In genomic region chr6:91109489-91109888, GRCm38 (mm10) we compare ENCODE assay signal across 19 mouse cellular contexts. TPM values are rescaled to one million over a fixed set of nuclear protein-coding genes. Genes with fewer than 3 reads are reported as not detected.
DNase-seq lines count a peak whose midpoint lies in the region; ATAC-seq and TF ChIP-seq lines count a peak whose summit lies in the region.
"Had no signal": no experiment of that assay in that cellular context is flagged by ENCODE, and none has a peak within 500 bp of the region (broad histone marks: within the 10 kb centered on the region; RNA-seq: fewer than 3 reads in every experiment).

No protein-coding gene starts in this region.

- peaks cover 91% of the 10 kb centered on the region for H3K4me1 ChIP-seq in megakaryocyte, embryonic 14.5 days
- peaks cover 56% of the 10 kb centered on the region for H3K4me1 ChIP-seq in liver, postnatal 0 days (ENCODE audit: insufficient read depth)

- intact Hi-C loops in heart, postnatal 36 days (cut with DNase I) = no loop called here

- ATAC-seq in megakaryocyte, adult 5-6 weeks (ENCODE audit: poor library complexity, severe bottlenecking) = no peak
- no peak for ATAC-seq in liver, postnatal 0 days
- ATAC-seq in cerebellum, adult (ENCODE audit: insufficient number of reproducible peaks, low FRiP score, low TSS enrichment) = no peak
- ATAC-seq: forebrain, embryonic 15.5 days; intestine, postnatal 0 days had no signal

- peaks cover 28% of the 10 kb centered on the region for H3K36me3 ChIP-seq in megakaryocyte, embryonic 14.5 days (replicated peaks; ENCODE audit: low read length)
- no peaks in the 10 kb centered on the region for H3K36me3 ChIP-seq in liver, postnatal 0 days (replicated peaks; ENCODE audit: insufficient read depth, low read length)
- H3K36me3 ChIP-seq: forebrain, embryonic 15.5 days; heart, embryonic 15.5 days; neural tube, embryonic 15.5 days had no signal

- no peak for TF ChIP-seq EP300 in liver, postnatal 0 days (IDR thresholded peaks at IDR 0.05; ENCODE audit: low read depth)

- 0 out of 2 replicates have a peak overlapping the region, but pooled peaks have one; percentile 32 for H3K4me2 ChIP-seq in liver, postnatal 0 days (ENCODE audit: low read depth, low read length)
- H3K4me2 ChIP-seq: forebrain, embryonic 15.5 days; heart, embryonic 15.5 days; lung, embryonic 14.5 days; neural tube, embryonic 15.5 days had no signal

- H3K27ac ChIP-seq in liver, postnatal 0 days (ENCODE audit: low read depth) = peak overlapping the region; percentile 49; the same call in 1 of the 2 replicates
- H3K27ac ChIP-seq: forebrain, embryonic 15.5 days; heart, embryonic 15.5 days; hindbrain, postnatal 0 days had no signal

- no peaks in the 10 kb centered on the region for H3K27me3 ChIP-seq in megakaryocyte, embryonic 14.5 days (replicated peaks)
- no peaks in the 10 kb centered on the region for H3K27me3 ChIP-seq in liver, postnatal 0 days (ENCODE audit: insufficient read depth, low read length)
- H3K27me3 ChIP-seq: forebrain, embryonic 15.5 days; heart, embryonic 15.5 days; neural tube, embryonic 15.5 days had no signal

- no peak for TF ChIP-seq CTCF in liver, postnatal 0 days (IDR thresholded peaks at IDR 0.05; ENCODE audit: low read depth)

- no peak overlapping the region for H3K9ac ChIP-seq in liver, postnatal 0 days (replicated peaks)
- H3K9ac ChIP-seq: forebrain, embryonic 15.5 days; heart, embryonic 15.5 days; lung, embryonic 14.5 days; neural tube, embryonic 15.5 days had no signal

- peak; percentile 92 for DNase-seq in heart, adult 11 months
- no peak for DNase-seq in heart, postnatal 36 days
- peak; percentile 20 for DNase-seq in NIH3T3 (ENCODE audit: low read depth)
- no peak for DNase-seq in liver, postnatal 0 days
- DNase-seq in layer of hippocampus, postnatal 14 days (ENCODE audit: low spot score in 2 of 2) = no peak
- DNase-seq: adrenal gland, postnatal 25 days; cerebellum, adult 11 months; cerebellum, adult 9-11 months; gastrocnemius, postnatal 10 days; kidney, postnatal 36 days; lung, embryonic 14.5 days had no signal

- peak overlapping the region; percentile 38 for H3K4me3 ChIP-seq in megakaryocyte, embryonic 14.5 days (replicated peaks)
- H3K4me3 ChIP-seq in liver, postnatal 0 days (ENCODE audit: low read depth, low read length) = no peak overlapping the region
- H3K4me3 ChIP-seq: forebrain, embryonic 15.5 days; heart, embryonic 15.5 days; neural tube, embryonic 15.5 days had no signal

- 0 out of 2 replicates have a peak, but pooled peaks cover 2% of the 10 kb centered on the region for H3K9me3 ChIP-seq in megakaryocyte, embryonic 14.5 days
- no peaks in the 10 kb centered on the region for H3K9me3 ChIP-seq in liver, postnatal 0 days (ENCODE audit: low read length)
- H3K9me3 ChIP-seq: forebrain, embryonic 15.5 days; heart, embryonic 15.5 days; neural tube, embryonic 15.5 days had no signal

RNA-seq across cellular contexts. Expression of gene Nup210, which starts 7.1 kb away (rescaled TPM):
- total RNA-seq in heart, postnatal 36 days (2021) = 1 to 10 TPM; 2.3 to 4.8 TPM
- 17.0 and 30.7 TPM in 2 replicates for polyA plus RNA-seq in megakaryocyte, embryonic 14.5 days (2012; ENCODE audit: insufficient read depth, low replicate concordance)
- total RNA-seq in megakaryocyte, adult 5-6 weeks (2015) = 123 and 145 TPM in 2 replicates
- total RNA-seq in megakaryocyte, adult 5-6 weeks (2017) = 124 and 148 TPM in 2 replicates
- polyA plus RNA-seq in liver, postnatal 0 days (2015; fragmentation: Nextera tagmentation; extraction: Ambion mirVana) = 8.5 and 11.8 TPM in 2 replicates
- 10 to 100 TPM; 26.2 to 30.0 TPM for total RNA-seq in layer of hippocampus, postnatal 14 days (2021)

RNA-seq across cellular contexts. Expression of gene Hdac11, which starts 47.0 kb away (rescaled TPM):
- 10 to 100 TPM; 15.7 to 16.7 TPM for total RNA-seq in heart, postnatal 36 days (2021)
- polyA plus RNA-seq in megakaryocyte, embryonic 14.5 days (2012; ENCODE audit: insufficient read depth, low replicate concordance) = 0.46 TPM in 1 of 2 replicates, not detected in the other
- 0.27 and 0.80 TPM in 2 replicates for total RNA-seq in megakaryocyte, adult 5-6 weeks (2015)
- 0.16 and 0.37 TPM in 2 replicates for total RNA-seq in megakaryocyte, adult 5-6 weeks (2017)
- polyA plus RNA-seq in liver, postnatal 0 days (2015; fragmentation: Nextera tagmentation; extraction: Ambion mirVana) = 3.4 and 4.6 TPM in 2 replicates
- total RNA-seq in layer of hippocampus, postnatal 14 days (2021) = 100 to 1,000 TPM; 112 to 113 TPM

Comparison
In these comparisons a context has a peak if more than half of its experiments do, and no peak if none do; other contexts are left out.
1. DNase-seq: peak in heart, adult 11 months (single experiment) and NIH3T3 (single experiment); none in heart, postnatal 36 days (0 of 2), liver, postnatal 0 days (single experiment) and layer of hippocampus, postnatal 14 days (0 of 2).
2. RNA of gene Nup210, which starts 7.1 kb away (total RNA-seq): 123 to 148 TPM in megakaryocyte, adult 5-6 weeks and 26.2 to 30.0 TPM in layer of hippocampus, postnatal 14 days; 2.3 to 4.8 TPM in heart, postnatal 36 days; every median in the first group is over 4 times any median in the second.
3. RNA of gene Hdac11, which starts 47.0 kb away (total RNA-seq): 112 to 113 TPM in layer of hippocampus, postnatal 14 days and 15.7 to 16.7 TPM in heart, postnatal 36 days; 0.16 to 0.80 TPM in megakaryocyte, adult 5-6 weeks; every median in the first group is over 4 times any median in the second.